Mouse (Mus musculus) spleen, embryonic (tissue): ENCODE results near the gene Irf8.

Source experiments
- CTCF ChIA-PET: fragments of 350-600 bp; sonication (Branson Sonifier 250); formaldehyde crosslinking; loops from one replicate; lab custom pipeline; 2022; lab: Charles Lee

Gene Irf8

DNA sequence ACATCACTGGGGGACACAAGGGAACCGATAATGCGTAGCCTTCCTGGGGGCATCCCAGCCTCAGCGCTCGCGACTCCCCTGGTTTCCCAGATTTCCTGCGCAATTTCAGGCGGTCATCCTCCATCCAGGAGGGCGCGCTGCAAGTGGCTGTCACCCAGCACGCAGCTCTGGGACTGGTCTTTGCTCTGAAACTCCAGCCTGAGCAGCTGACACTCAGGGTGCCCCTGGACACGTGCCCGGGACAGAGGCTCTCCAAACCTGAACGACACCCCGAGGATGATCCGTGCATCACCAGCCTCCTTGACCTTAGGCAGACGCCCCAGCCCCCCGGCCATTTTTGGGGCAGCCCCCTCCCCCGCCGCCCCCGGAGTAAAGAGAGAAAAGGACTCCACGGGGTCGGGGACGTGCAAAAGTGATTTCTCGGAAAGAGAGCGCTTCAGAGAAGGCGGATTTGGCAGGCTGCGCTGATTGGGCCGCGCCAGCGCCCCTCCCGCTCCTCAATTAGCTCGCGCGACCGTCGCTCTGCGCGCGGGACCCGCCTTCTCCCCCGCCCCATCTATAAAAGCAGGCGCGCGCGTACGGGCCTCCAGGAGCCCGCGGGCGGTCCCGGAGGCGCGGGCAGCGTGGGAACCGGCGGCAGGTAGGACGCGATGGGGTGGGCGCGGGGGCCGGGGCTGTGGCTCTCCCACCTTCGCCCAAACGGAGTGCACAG, at the start of gene Irf8:
Irf8 (plus strand) TSS at position 589 of the 712 bp plus-strand sequence.
- CTCF ChIA-PET = no interaction called here

DNA sequence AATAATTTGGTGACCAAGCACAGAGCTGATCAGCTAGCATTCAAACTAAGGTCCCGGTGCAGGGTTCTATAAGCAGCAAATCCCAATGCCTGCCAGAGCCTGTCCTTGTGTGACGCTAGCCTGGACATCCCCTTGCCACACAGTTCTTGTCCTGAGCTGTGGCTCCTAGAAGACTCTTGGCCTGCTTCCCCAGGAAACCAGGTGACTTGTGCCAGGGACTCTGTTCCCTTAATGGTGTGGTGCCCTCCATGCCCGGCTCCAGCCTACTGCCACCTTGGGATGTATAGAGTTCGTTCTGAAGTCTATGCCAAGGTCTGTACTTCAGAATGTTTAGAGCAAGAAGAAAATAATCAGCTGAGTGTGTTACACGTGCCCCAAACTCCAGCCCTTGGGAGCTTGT, 49.6 kb upstream of the Irf8 start:
- CTCF ChIA-PET = interaction anchor here (0.6 to 1.1 kb wide), 4 partner anchors 12 to 110 kb away, joined by 3 to 7 read pairs (median 4); no protein-coding TSS in a partner anchor

DNA sequence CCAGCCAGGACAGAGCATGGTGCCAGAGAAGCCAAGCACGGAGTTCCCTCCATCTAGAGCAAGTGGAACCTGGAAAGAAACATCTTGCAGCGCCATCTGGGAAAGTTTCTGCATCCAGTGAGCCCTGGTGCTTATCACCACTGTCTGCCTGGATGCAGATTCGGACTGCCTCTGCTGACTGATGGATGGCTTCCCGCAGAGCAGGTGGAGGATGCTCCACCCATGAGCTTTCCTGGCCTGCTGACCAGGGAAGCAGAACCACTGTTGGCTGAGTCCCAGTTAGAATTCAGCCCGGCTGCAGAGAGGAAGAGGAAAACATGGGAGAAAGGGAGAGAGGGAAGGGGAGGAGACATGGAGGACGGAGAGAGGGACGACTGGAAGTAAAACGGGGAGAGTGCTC, 48.4 kb upstream of the Irf8 start:
- CTCF ChIA-PET = no interaction called here

DNA sequence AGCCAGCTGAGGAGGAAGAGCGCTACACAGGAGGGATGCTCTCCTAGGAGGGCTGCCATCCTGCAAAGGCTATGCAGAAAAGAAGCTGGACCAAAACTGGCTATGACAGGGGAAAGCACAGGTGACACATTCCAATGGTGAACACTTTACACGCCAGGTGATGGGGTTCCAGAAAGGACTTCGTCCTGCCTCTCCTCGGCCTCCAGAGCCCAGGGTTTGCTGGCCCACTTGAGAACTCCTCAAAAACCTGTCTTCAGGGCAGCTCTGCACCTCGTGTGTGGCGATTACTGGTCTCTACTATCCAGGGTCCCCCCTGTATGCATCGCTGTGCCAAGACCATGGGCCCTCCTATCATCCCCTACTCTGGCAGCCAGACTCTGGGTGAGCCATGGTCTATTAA, 47.6 kb upstream of the Irf8 start:
- CTCF ChIA-PET = interaction anchor here (1.1 kb wide), 1 partner anchor 131 kb away, joined by 3 read pairs; no protein-coding TSS in a partner anchor

DNA sequence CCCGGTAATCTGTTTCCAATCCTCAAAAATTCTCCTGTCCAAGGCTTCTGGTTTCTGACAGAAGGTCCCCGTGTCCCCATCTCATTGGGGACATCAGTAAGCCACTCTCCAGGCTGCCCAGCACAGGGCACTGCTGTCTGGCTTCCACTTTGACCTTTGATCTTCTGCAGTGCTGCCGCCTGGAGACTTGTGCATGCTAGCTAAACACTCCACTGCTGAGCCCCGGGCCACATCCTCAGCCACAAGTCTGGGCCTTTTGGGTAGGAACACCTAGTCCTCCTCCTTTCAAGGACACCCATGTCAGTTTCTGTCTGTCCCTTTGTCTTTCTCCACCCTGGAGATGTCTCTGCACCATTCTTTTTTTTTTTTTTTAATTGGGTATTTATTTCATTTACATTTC, 43.2 kb upstream of the Irf8 start:
- CTCF ChIA-PET = interaction anchor here (0.7 kb wide), 1 partner anchor 9 kb away, joined by 3 read pairs; no protein-coding TSS in a partner anchor

DNA sequence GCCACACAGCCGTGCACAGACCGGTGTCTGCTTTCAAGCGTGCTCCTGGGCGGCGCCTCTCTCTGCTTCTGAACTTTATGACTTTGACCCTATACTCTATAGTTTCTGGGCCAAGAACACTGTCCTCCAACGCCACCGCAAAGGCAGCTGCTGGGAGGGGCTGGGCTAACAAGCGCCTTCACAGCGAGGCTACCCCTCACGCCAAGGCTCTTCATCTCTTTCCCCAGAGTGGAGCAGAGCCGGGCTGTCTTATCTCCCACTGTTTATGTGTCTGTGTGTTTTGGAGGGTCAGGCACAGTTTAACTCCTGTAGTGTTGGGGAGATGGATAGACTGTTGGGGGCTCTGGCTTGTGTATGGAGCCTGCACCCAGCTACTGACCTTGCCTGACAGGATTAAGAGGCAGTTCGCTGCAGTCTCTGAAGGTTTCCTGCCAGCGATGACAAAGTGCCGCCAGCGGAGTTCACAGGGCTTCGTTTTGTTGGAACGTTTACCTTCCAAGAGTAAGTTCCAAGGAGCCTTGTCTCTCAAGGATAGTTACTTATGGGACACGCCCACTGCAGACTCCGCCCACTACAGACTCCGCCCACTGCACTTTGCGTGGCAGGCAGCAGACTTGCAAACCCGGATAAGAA, 42.2 kb upstream of the Irf8 start:
- CTCF ChIA-PET = interaction anchor here (0.6 kb wide), 1 partner anchor 352 kb away, joined by 5 read pairs; no protein-coding TSS in a partner anchor

DNA sequence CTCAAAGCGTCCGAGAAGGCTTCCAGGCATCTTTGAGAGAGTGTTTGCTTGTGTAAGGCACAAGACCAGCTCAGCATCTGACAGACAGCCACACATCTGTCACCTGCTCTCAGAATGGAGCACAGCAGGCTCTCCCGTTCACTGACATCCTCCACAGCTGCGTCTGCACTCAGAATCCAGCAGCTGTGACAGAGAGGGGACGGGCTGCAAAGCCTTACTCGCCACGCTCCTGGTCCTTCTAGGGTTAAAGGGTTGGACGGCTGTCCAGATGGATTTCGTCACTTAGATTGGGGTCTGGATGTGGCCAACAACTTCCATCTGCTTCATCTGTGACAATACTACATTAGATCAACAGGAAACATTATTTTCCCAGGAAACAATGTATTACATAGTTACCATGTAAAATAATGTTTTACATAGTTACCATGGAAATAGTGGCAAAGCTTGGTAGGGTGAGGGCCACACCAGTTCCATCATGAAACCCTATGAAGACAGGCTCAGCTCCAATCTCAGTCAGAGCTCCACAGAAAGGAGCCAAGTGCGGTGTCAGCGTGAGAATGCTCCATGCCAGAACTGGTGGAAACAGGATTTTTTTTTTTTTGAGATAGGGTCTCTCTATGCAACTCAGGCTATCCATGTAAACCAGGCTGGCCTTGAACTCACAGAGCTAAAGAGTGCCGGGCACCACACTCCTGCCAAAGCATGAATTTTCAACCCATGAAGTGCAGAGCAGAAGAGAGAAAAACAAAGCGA, 39.6 kb upstream of the Irf8 start:
- CTCF ChIA-PET = interaction anchor here (0.9 to 1.6 kb wide), 4 partner anchors 12 to 99 kb away, joined by 3 to 7 read pairs (median 4); no protein-coding TSS in a partner anchor

DNA sequence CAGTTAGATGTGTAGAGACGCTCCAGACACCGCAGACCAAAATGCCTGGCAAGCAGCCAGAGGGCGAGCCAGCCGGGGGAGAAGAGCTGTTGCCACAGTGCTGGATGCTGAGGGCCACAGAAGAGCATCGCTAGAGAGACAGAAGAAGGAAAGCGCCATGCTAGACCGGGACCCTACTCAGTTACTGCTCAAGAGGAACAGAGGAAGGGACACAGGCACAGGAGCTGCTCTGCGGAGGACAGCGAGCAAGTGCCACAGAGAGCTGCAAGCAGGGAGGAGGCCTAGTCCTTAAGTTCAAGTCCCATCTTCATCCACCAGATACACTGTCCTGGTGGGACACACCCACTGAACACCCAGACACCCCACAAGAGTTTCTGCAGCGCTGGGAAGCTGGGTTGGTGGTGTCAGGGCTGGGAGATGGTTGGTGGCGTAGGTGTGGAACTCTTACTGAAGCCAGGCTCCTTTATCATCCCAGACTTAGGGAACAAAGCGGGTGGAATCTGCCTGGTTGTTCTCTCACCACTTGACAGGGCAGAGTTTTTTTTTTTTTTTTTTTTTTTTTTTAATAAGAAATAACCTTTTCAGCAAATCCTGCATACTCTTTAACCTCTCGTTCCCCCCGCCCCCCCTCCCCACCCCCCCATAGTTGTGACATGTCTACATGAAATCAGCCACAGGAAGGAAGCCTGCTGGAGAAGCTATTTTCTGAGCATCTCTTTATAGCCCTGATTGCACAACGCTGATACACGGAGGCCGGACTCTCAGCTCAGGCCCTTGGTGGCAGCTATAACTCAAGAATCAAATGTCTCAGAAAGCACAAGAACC, 38.8 kb upstream of the Irf8 start:
- CTCF ChIA-PET = interaction anchor here (0.6 to 1.6 kb wide), 10 partner anchors 11 to 370 kb away, joined by 3 to 7 read pairs (median 4); no protein-coding TSS in a partner anchor

DNA sequence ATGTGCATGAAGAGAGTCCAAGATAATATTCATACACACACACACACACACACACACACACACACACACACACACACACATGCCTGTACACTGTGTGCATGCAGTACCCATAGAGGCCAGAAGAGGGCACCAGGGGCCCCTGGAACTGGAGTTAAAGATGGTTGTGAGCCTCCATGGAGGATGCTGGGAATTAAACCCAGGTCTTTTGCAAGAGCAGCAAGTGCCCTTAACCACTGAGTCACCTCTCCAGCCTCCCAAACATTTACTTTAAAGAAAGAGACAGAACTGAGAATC, 38.2 kb upstream of the Irf8 start:
- CTCF ChIA-PET = interaction anchor here (0.6 to 1.6 kb wide), 11 partner anchors 10 to 370 kb away, joined by 3 to 7 read pairs (median 4); no protein-coding TSS in a partner anchor

DNA sequence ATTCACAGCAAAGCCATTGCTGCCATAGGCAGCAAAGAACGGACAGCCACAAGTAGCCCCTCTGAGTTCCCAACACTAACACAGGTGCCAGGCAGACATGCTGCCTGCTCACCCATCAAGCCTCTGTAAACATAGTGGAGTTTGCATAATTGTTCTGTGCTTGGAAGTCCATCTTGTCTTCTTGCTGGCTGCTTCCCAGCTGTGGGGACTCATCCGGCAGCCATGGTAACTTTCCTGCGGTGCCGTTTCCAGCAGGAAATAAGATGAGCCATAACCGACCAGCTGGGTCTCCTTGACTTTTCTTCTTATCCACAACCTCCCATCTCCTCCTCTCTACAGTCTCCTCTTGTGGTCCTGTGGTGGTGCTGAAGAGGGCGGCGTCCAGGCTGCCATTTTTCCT, 37.7 kb upstream of the Irf8 start:
- CTCF ChIA-PET = interaction anchor here (0.5 to 1.1 kb wide), 3 partner anchors 12 to 36 kb away, joined by 3 read pairs; no protein-coding TSS in a partner anchor

DNA sequence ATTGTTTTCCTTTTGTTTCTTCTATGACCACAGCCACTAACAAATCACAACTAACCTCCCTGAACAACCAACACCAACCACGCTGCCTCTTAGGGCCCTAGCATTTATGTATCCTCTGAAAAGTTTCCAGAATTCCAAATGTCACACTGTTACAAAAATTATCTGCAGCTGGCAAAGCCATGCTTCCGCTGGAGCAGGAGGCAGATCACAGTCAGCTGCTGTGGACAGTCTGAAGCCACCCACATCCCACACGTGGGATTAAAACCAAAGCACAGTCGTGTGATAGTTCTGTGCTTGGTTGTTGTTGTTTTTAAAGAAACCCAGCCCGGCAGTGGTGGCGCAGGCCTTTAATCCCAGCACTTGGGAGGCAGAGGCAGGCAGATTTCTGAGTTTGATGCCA, 37.1 kb upstream of the Irf8 start:
- CTCF ChIA-PET = interaction anchor here (0.8 to 1.2 kb wide), 3 partner anchors 13 to 45 kb away, joined by 3 to 7 read pairs (median 3); no protein-coding TSS in a partner anchor

DNA sequence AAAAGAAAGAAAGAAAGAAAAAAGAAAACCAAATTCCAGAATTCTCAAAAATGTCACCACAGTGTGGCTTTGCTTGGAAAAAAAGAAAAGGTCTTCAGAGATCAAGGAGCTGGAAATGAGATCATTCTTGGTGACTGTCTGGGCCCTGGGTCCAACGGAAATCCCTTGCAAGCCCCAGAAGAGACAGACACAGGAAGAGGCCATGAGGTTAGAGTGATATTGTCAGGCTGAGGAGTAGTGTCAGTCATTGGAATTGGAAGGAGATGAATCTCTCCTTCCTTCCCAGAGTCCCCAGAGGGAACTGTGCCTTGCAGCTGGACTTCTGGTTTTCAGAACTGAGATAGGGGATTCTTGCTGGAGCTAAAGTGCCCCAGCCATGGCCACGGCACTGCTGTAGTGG, 36.6 kb upstream of the Irf8 start:
- CTCF ChIA-PET = interaction anchor here (0.8 to 1.2 kb wide), 2 partner anchors 13 to 44 kb away, joined by 3 to 7 read pairs; no protein-coding TSS in a partner anchor

DNA sequence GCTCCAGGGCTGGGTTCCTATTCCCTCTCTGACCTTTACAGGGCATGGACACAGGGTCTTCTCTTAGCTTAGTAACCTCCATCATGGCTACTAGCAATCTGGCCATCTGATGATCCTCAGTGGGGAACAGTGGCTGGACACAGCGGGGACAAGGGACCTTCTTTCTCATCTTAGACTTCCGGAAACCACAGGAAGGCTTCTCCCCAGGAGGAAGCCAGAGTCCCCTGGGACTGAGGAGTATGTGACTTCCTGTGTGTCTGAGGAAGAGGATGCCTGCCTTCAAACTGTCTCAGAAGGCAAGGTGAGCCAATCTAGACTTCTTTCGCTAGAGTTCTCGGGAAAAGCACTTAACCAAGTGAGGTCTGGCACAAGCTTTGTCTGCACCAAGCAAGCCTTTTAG, 36.1 kb upstream of the Irf8 start:
- CTCF ChIA-PET = interaction anchor here (0.8 to 1.2 kb wide), 2 partner anchors 14 to 44 kb away, joined by 3 to 7 read pairs; no protein-coding TSS in a partner anchor

DNA sequence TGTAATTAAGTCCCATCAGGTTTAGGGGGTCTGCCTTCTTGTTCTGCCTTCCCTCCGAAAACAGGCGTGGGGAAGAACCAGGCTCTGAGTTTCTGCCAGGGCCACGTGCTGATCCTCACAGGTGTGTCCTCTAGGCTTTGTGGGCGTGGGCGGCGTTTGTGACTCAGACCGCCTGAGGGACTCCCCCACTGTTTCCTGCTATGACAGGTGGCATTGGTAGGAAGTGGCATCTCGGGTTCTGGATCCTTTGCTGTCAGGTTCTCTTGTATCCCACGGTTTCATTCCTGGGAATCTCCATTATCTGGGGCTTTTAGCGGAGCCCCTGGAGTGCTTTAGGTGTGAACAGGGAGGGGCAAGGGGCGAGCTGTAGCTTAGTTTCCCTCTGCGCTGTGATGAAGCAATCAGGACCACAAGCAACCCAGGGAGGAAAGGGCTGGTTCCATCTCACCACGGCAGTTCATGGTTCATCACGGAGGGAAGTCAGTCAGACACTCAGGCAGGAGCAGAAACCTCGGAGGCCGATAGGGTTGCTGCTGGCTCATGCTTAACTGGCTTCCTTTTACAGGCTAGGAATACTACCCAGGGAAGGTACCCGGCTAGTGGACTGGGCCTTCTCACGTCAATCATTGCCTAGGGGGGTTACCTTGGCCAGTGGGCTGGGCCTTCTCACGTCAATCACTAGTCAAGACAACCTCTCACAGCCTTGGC, 34.2 kb upstream of the Irf8 start:
- CTCF ChIA-PET = interaction anchor here (0.5 to 0.8 kb wide), 3 partner anchors 17 to 95 kb away, joined by 4 to 5 read pairs (median 4); no protein-coding TSS in a partner anchor

DNA sequence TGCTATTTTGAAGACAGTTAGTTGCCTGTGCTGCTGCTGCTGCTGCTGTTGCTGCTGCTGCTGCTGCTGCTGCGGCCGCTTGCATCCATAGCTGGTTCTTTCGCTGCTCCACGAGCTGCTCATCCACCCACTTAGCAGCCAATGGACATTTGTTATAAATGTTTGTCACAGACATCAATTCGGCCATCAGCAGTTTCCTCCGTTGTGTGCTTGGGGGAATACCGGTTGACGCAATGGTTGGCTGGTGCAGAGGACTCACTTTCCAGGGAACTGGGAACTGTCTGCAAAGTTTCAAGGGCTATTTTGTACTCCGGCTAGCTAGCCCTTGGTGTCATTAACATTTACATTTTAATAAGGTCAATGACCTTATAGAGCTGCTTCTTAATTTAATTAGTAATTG, 32.0 kb upstream of the Irf8 start:
- CTCF ChIA-PET = no interaction called here

DNA sequence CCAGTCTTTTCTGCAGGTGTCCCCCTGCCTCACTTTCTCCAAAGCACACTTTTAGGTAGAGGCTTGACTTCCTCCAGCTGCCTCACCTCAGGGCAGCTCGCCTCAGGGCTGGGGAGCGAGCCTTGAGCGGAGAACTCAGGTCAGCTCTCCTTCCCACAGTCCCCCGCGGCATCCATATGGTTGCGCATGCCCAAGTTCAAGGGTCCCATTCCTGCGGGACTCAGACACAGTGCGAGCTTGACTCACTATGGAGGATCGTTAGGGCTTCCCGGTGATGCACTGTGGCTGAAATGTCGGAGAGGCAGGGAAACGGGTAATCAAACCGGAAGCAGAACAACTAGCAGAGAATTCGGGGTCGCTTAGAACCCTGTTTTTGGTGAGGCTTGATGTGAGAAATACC, 31.0 kb upstream of the Irf8 start:
- CTCF ChIA-PET = no interaction called here

DNA sequence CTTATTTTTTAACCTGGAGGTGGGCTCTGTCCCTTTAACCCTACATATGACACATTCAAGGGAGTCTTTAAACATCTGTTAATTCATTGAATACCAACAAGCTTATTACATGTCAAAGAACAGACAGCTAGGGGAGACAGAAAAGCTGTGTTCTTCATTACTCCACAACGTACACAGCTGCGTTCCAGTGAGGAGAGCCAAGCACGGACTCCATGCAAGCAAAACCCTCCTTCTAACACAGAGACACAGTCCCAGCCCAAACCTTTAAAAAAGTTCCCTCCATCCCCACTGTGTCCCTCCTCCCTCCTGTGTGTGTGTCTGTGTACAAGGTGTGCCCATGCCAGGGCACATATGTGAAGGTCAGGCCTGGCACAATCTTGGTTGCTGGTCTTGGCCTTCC, 30.0 kb upstream of the Irf8 start:
- CTCF ChIA-PET = interaction anchor here (0.6 to 0.7 kb wide), 5 partner anchors 29 to 60 kb away, joined by 3 to 7 read pairs (median 3); no protein-coding TSS in a partner anchor

DNA sequence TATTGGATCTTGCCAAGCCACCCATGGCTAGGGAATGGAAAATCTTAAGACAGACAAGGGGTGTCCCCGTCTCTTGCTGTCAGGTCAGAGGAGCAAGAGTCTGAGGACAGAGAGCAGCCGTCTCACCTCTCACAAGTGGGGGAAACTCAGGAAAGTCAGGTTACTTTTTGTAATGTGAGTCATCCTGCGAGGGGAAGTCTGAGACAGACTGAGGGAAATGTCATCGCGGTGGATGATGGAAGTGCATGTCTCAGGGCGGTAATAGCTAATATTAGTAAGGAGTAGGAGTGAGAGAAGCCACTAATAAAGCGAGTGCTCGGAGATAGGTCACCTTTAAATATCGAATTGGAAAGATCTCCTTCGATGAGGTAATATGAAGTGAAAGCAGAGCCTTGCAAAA, 27.0 kb upstream of the Irf8 start:
- CTCF ChIA-PET = no interaction called here

DNA sequence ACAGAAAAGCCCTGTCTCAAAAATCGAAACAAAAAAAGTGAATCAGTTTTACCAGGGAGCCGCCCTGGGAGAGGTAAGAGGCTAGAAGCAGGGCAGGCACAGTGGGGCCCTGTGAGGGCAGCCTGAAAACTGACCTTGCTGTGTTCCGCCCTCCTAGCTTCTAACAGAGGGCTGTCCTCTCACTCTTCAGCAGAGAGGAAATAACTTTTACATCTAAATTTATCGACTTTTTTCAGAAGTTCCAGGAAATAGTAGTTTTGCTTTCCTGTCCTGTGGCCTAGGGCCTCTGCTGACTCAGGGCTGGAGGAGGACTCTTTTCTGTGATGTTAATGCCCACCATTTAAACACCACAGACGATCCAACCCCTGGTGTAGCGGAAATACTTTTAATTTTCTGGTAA, 21.0 kb upstream of the Irf8 start:
- CTCF ChIA-PET = interaction anchor here (1.1 kb wide), 1 partner anchor 78 kb away, joined by 4 read pairs; no protein-coding TSS in a partner anchor
